Mouse (Mus musculus) bone marrow, adult 2 months (tissue): ENCODE measurements at regions not wholly inside any gene's neighbourhood (a gene's known extent, or its start where the extent isn't known, plus 50 kb on each side); places are given as distances from the start of the nearest gene placed in this dataset.

Experiments
- H3K27ac ChIP-seq: fragments of 200-500 bp; 2 replicates; pipeline ENCODE4 v1.5.1; 2012; ENCODE audit warnings: low read depth, mild to moderate bottlenecking, control low read depth, inconsistent platforms, low read length; ENCODE audit not compliant: control insufficient read depth, poor library complexity, insufficient read depth
- H3K4me1 ChIP-seq: fragments of 200-500 bp; 2 replicates; pipeline ENCODE4 v1.6.1; 2011; ENCODE audit warnings: low read length; ENCODE audit not compliant: control insufficient read depth, insufficient read depth
- H3K4me3 ChIP-seq: fragments of 200-500 bp; replicated peaks from 2 replicates; pipeline ENCODE3; 2011; ENCODE audit warnings: mild to moderate bottlenecking, low read depth, low read length, control low read depth; ENCODE audit not compliant: control insufficient read depth
- CTCF ChIP-seq: fragments of 200-500 bp; IDR thresholded peaks from 2 replicates; pipeline ENCODE4 v1.5.1; 2011; ENCODE audit warnings: low read length, control low read depth; ENCODE audit not compliant: control insufficient read depth, insufficient read depth
- POLR2A ChIP-seq: fragments of 200-500 bp; IDR thresholded peaks from 2 replicates; pipeline ENCODE4 v1.6.1; 2011; ENCODE audit warnings: low read depth, mild to moderate bottlenecking, control low read depth, low read length, borderline replicate concordance; ENCODE audit not compliant: control insufficient read depth
- WGBS: fragments of 180-500 bp; shearing (Covaris S2); methylation state at CpG from one replicate; pipeline ENCODE4 v1.1.7; 2018; 5-methylcytosine and 5-hydroxymethylcytosine counted together

DNA sequence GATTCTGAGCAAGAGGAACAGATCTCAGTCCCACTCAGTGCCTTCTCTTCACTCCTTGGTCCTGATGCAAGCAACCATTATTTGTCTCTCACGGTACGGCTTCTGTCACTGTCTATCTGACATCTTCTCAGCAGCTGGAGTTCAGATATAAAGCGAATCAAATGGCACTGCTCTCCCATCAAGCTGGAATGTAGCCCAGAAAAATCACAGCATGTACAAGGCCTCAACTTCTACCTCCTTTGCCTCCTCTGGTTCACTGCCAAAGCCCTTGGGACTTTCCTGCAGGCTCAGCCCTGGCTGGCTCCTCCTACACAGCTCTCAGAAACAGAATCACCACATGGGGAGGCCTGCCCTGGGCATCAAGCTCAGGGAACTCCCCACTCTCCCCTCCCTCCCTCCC, 107.1 kb upstream of the Prok2 start:
- no peak overlapping the region for H3K27ac ChIP-seq
- 68% methylated on average over 3 of the region's 3 CpGs for WGBS
- TF ChIP-seq CTCF (no peak), POLR2A (no peak)

GRCm38 (mm10) chr6:99827625-99828024, 101.4 kb upstream of the Prok2 start:
- Histone ChIP-seq H3K4me1 (peaks cover 3% of the 10 kb centered on the region; the same call in 1 of the 2 replicates), H3K27ac (no peak overlapping the region), H3K4me3 (no peak overlapping the region)
- TF ChIP-seq POLR2A (no peak), CTCF (no peak)
- 47% methylated on average over 5 of the region's 5 CpGs for WGBS

More for the DNA sequence above, 107.1 kb upstream of the Prok2 start:
- Histone ChIP-seq H3K4me3 (no peak overlapping the region), H3K4me1 (no peaks in the 10 kb centered on the region; the same call in 1 of the 2 replicates)

DNA sequence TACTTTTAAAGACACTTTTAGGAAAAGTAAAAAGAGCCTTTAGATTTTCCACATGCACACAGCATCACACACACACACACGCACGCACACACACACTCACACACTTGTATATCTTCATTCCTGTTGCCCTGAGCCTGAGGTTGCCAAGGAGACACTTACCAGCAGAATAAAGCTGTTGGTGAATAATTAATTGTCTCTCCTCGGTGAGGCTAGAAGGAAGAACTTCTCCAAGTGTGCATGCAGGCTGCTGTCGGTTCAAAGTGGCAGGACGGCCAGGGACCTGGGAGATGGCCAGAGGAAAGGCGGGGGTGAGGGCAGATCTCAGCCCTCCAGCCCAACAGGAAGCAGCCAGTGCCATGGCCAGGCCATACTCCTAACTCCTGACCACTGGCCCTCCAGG, 98.6 kb upstream of the Prok2 start:
- WGBS: 62% methylated on average over 6 of the region's 6 CpGs
- H3K27ac ChIP-seq: no peak overlapping the region
- TF ChIP-seq POLR2A (no peak), CTCF (no peak)
- H3K4me3 ChIP-seq: no peak overlapping the region
- H3K4me1 ChIP-seq: peaks cover 3% of the 10 kb centered on the region; the same call in 1 of the 2 replicates

DNA sequence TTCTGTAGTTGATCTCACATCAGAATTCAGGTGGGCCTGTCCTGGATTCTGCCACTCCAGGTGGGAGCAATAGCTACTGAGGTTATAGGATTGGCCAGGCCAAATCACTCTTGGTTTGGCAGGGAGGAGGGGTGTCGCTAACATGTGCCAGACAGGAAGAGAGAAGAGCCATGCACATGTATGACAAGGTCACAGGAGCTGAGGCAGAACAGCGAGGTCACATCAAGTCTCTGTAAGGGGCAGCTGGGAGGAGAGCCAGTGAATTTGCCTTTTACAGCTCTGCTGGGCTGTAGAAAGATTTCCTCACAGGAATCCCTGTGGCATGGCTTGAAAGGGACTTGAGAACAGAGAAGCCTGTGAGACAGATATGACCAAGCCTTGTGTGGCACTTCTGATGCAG, 96.3 kb upstream of the Prok2 start:
- TF ChIP-seq POLR2A (no peak), CTCF (no peak)
- H3K4me1 ChIP-seq: peaks cover 1% of the 10 kb centered on the region; the same call in 1 of the 2 replicates
- no peak overlapping the region for H3K27ac ChIP-seq
- 84% methylated on average over 2 of the region's 2 CpGs for WGBS
- H3K4me3 ChIP-seq: no peak overlapping the region

DNA sequence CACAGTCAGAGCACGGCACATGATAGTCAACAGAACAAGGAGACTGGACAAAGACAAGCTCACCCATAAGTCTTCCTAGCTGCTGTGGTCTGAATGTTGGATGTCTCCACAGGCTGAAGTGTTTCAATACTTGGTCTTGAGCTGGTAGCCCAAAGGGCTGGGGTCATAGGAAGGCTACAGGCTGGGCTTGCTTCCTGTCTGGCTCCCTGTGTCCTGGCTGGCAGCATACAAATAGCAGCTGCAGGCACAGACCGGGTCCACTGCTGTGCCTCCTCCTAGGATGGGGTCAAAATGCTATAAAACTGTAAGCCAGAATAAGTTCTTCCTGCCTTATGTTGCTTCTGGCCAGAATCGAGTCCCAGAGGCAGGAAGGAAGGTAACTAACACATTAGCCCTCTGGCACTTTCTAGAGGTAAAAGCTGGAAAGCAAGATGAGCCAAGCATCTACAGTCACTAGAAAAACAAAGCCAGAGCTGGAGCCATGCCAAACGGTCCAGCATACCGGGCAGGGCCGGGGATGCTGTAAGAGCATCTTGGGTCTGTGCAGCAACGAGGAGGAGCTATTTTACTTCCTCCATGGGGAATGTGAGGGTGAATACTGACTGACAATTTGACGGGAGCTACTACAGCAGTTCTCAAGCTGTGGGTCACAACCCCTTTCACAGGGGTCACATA, 93.2 kb upstream of the Prok2 start:
- no peak for TF ChIP-seq CTCF
- no peak for TF ChIP-seq POLR2A
- Histone ChIP-seq H3K4me1 (peaks cover 1% of the 10 kb centered on the region; the same call in 1 of the 2 replicates), H3K27ac (no peak overlapping the region), H3K4me3 (no peak overlapping the region)
- 43% methylated on average over 8 of the region's 8 CpGs for WGBS

DNA sequence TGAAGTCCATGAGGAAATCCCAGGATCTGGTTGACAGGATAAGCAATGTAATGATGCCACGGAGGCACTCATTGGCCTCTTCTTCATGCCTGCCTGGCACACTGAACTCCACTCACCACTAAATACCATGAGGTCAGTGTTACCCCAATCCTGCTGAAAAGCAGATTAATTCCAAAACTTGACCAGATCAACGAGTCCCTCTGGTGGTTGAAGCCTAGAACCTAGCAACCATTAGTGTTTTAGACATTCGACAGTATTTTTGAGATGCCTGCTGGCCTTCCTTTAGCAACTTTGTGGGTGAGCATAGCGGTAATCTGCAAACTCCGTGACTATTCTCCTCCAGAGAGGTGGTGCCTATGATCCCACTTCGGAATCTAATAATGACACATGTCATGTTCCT, 92.3 kb upstream of the Prok2 start:
- Histone ChIP-seq H3K4me3 (no peak overlapping the region), H3K27ac (no peak overlapping the region), H3K4me1 (peaks cover 1% of the 10 kb centered on the region; the same call in 1 of the 2 replicates)
- WGBS: 79% methylated on average over 6 of the region's 6 CpGs
- TF ChIP-seq CTCF: no peak
- no peak for TF ChIP-seq POLR2A

- Histone ChIP-seq H3K4me3 (no peak overlapping the region), H3K27ac (no peak overlapping the region), H3K4me1 (peaks cover 1% of the 10 kb centered on the region; the same call in 1 of the 2 replicates)
- WGBS: 77% methylated on average over 1 of the region's 1 CpGs
- no peak for TF ChIP-seq POLR2A
- no peak for TF ChIP-seq CTCF
These were observed 91.1 kb upstream of the Prok2 start for GRCm38 (mm10) chr6:99817245-99817644.

GRCm38 (mm10) chr6:99813102-99813501, 86.9 kb upstream of the Prok2 start:
- WGBS: 72% methylated on average over 4 of the region's 4 CpGs
- TF ChIP-seq POLR2A (no peak), CTCF (no peak)
- no peak overlapping the region for H3K4me3 ChIP-seq
- H3K27ac ChIP-seq: no peak overlapping the region
- H3K4me1 ChIP-seq: no peaks in the 10 kb centered on the region
